Mouse (Mus musculus) spleen, postnatal 10 days (tissue): Measurements from ENCODE around the gene Hist1h1e.
"Not testable (repeated sequence)": the region's sequence is repeated elsewhere in the genome, so short reads cannot be mapped to it uniquely, and the experiment has no call there.

Source experiments
- DNase-seq, 2 experiments: peaks; one replicate each; pipeline ENCODE4 v3.0.0; 2021 to 2022; ENCODE audit warnings: low spot score in 2 of 2

Gene Hist1h1e

DNA sequence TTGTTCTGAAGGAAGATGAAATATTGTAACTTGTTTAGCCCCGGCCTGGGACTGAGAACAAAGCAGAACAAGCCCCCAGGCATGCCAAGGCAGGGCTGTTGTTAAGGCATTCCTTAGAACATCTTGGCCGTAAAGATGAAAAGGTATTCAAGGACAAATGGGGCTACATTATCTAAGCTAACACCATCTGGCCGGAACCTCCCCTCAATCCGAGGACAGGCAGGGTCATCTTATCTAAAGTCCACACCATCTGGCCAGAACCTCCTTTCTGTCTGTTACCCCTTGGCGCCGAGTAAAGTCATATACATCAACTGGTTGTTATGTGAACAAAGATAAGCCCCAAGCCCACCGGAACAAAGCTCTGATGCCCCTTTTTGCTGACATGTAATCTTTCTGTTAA, 30.5 kb downstream of the Hist1h1e start:
- not testable (repeated sequence) for DNase-seq

GRCm38 (mm10) chr13:23591206-23591605, 31.2 kb downstream of the Hist1h1e start:
- no peak for DNase-seq

DNA sequence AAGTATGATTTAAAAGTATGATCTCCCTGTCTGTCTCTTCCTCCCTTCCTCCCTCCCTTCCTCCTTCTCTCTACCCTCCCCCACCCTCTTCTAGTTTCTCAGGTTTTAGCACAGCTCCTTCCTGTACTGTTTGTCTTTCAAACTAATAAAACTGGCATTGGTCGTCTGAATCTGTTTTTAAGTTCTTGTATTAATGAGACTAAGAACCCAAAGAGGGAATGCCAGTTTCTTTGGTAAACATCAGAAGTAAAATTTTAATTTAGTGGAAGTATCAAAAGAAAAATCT, 35.5 kb downstream of the Hist1h1e start:
- DNase-seq: no peak

GRCm38 (mm10) chr13:23586099-23586939, 36.0 kb downstream of the Hist1h1e start:
- peak; percentile 35 to 61 for DNase-seq

DNA sequence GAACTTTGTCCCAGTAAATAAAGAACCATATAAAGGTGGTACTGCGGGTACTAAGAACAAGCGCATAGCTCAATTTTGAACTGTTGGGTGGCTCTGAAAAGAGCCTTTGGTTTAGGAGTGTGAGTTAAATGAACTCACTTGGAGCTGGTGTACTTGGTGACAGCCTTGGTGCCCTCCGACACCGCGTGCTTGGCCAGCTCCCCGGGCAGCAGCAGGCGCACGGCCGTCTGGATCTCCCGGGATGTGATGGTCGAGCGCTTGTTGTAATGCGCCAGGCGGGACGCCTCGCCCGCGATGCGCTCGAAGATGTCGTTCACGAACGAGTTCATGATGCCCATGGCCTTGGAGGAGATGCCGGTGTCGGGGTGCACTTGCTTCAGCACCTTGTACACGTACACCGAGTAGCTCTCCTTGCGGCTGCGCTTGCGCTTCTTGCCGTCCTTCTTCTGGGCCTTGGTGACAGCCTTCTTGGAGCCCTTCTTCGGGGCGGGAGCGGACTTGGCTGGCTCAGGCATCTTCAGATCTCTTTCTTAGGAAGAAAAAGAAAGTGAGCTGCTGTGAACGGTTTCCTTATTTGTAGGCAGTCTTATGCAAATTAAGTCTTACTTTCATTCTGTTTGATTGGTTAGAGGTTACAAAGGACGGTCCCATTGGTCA, 36.8 kb downstream of the Hist1h1e start:
- peak; percentile 79 to 86 for DNase-seq

GRCm38 (mm10) chr13:23585029-23585441, 37.3 kb downstream of the Hist1h1e start:
- DNase-seq: peak; percentile 78 to 86

- peak in 1 of 2 experiments; percentile 37 for DNase-seq
Observed at GRCm38 (mm10) chr13:23584331-23584730, 38.0 kb downstream of the Hist1h1e start.

DNA sequence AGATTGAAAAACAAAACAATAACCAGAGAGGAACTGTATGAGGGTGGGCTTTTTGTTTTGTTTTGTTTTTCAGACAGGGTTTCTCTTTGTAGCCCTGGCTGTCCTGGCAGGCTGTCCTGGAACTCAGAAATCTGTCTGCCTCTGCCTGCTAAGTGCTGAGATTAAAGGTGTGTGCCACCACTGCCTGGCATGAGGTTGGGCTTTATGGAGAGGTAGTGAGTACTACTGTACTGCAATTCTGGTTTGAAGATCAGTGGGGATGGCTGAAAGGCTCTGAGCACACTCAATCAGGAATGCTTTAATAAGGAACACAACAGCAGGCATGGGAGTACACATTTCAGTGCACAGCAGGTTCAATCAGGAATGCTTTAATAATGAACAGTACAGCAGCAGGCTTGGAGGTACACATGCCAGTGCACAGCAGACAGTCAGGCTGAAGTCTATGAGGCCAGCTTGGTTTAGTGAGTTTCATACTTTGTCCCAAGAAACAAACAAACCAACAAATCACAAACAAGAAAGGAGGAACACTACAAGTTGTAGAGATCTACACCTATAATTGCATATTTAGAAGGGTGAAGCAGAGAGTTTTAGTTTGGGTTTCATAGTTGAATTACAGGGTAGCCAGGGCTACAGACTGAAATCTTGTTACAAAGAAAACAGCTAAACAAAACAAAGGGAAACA, 38.8 kb downstream of the Hist1h1e start:
- DNase-seq: peak; percentile 38 to 44

GRCm38 (mm10) chr13:23582219-23583056, 39.9 kb downstream of the Hist1h1e start:
- DNase-seq: peak; percentile 28 to 40

DNA sequence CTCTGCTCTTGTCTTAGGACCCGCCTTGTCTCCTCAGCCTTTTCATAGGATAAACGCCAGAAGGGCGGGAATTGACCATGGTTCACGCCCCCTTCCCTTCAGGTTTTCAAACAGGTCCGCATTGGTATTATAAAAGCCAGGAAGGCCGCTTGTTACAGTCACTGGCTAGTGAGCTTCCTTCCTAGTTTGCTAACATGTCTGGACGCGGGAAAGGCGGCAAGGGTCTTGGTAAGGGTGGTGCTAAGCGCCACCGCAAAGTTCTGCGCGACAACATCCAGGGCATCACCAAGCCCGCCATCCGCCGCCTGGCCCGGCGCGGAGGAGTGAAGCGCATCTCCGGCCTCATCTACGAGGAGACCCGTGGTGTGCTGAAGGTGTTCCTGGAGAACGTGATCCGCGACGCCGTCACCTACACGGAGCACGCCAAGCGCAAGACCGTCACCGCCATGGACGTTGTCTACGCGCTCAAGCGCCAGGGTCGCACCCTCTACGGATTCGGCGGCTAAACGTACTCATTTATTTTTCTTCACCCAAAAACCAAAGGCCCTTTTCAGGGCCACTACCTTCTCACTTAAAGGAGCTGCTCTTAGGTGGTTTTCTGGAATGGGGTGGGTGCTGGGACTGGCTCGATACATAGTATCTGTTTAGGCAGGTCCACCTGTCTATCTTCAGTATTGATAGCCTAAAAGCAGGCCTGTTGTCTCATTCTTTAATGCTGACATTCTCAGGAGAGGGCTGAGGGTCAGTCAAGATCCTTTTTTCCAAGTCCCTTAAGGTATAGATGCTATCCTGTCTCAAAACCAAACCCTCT, 40.7 kb downstream of the Hist1h1e start, which contains the start of gene Hist1h4d:
Gene Hist1h4d (plus strand): TSS at position 191 of the 811 bp plus-strand sequence.
- DNase-seq: peak; percentile 93 to 97

- no peak for DNase-seq
Observed at GRCm38 (mm10) chr13:23577835-23578234, 44.5 kb downstream of the Hist1h1e start.

DNA sequence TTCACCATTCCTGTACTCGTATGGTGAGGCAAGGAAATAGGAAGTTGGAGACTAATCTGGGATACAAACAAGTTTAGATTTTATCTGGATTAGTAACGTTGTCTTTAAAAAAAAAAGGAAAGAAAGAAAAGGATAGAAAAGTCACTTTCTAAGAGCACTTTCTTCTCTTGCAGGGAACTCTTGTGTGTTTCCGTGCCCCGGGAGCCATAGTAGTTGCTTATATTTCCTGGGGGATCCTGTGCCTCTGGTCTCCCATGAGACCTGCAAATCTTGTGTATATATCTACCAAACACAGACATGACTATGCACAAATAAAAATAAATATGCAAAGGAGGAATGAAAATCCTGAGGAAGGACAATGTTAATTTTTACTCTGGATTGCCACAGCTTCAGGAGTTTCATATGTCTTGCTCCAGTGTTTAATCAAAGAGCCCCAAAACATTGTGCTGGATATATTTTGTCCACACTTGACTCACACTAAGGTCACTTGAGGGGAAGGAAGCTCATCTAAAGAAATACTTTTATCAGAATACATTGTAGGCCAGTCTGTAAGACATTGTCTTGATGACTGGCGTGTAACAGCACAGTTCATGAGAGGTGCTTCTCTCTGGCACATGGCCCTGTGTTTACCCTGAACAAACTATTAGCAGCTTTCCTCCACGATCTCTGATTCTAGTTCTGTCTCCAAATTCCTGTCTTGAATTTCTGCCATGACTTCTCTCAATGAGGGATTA, 45.3 kb downstream of the Hist1h1e start:
- peak in 1 of 2 experiments; percentile 47 for DNase-seq

DNA sequence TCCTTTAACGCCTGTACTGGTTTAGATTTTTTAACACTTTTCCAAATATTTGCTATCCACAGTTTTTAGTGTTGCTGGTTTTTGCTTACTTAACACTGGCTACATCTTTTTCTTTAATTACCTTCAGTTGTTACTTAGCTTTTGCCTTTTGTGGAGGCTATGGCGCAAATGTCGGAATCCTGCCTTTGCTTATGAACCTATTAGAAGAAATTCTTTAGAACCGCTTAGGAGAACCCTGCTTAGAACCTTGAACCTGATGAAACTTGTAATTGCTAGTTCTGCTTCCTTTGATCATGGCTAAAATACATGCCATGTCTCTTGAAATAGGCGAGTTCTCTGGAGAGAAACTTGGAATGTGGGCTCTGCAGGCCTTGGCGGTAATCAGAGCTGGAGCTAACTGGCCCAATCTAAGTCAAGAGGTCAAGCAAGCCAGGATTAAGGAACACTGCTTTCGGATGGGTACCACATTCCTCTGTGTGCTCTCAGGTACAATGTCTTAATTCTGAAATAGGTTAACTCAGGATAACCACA, 45.9 kb downstream of the Hist1h1e start:
- peak; percentile 38 to 50 for DNase-seq

DNA sequence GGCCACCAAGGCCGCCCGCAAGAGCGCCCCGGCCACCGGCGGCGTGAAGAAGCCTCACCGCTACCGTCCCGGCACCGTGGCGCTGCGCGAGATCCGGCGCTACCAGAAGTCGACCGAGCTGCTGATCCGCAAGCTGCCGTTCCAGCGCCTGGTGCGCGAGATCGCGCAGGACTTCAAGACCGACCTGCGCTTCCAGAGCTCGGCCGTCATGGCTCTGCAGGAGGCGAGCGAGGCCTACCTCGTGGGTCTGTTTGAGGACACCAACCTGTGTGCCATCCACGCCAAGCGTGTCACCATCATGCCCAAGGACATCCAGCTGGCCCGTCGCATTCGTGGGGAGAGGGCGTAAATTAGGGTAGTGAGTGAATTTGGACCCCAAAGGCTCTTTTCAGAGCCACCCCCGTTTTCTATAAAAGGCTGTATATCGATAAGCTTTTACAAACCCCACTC, 46.5 kb downstream of the Hist1h1e start:
- DNase-seq: peak; percentile 53 to 67

GRCm38 (mm10) chr13:23575271-23575851, 47.0 kb downstream of the Hist1h1e start, which contains the start of gene Hist1h3d:
Gene Hist1h3d (plus strand): TSS chr13:23575763.
- DNase-seq: peak; percentile 68 to 82

- not testable (repeated sequence) for DNase-seq
Observed at GRCm38 (mm10) chr13:23574546-23575170, 47.7 kb downstream of the Hist1h1e start.

DNA sequence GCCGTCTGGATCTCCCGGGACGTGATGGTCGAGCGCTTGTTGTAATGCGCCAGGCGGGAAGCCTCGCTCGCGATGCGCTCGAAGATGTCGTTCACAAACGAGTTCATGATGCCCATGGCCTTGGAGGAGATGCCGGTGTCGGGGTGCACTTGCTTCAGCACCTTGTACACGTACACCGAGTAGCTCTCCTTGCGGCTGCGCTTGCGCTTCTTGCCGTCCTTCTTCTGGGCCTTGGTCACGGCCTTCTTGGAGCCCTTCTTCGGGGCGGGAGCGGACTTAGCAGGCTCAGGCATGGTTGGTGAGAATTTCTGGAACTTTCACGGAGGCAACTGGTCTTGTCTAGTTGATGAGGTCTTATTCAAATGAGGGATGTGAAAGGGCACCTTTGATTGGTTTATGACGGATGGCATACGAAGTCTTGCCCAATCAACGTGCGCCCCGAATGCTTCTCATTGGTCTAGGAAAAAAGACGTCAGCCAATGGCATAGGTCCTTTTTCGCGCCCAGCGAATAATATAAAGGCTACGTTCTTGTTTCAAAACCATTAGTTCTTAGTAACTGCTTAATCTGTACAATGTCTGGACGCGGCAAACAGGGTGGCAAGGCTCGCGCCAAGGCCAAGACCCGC, 48.3 kb downstream of the Hist1h1e start, which contains the start of the genes Hist1h2bf and Hist1h2ad:
Gene Hist1h2bf (minus strand): TSS at position 299 of the 627 bp plus-strand sequence.
Gene Hist1h2ad (plus strand): TSS at position 484 of the 627 bp plus-strand sequence.
- DNase-seq: peak; percentile 91
